Mouse (Mus musculus): ENCODE measurements around the gene Psmd10. TPM values are rescaled to one million over a fixed set of nuclear protein-coding genes. Genes with fewer than 3 reads are reported as not detected.

Psmd10 gene
- polyA plus RNA-seq (2014; fragmentation: Illumina TruSeq; extraction: RNeasy Lipid Tissue Mini Kit (QIAGEN cat#74804); ENCODE audit: low replicate concordance), result 32.2 TPM

GRCm38 (mm10) chrX:140956272-140956940, at the start of gene Psmd10, which contains the start of gene Atg4a:
Gene Psmd10 (minus strand): TSS chrX:140956728.
Gene Atg4a (plus strand): TSS chrX:140956907.

DNA sequence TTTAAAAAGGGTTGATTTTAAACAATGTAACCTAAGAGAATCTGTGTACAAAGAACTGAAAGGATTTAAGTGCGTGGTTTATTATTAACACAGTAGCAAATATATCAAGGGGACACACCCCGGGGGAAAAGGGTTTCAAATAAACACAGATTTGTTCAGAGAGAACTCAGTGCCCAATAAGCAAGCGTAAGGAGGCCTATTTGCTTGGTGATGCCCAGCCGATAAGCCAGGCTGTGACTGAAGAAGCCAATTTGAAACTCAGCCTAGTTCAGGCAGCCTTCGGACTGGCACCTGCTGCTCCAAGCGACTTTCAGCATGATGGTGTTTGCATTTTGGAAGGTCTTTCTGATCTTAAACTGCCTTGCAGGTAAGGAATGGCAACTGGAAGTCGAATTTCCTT, 49.2 kb downstream of the Psmd10 start, which contains the start of gene Vsig1:
Gene Vsig1, plus strand, starts transcription at position 249 of the 400 bp plus-strand sequence.

Other genes with a start within 250 kb of the Psmd10 start
- not detected for gene Tex13b, start 143.3 kb downstream of the Psmd10 start, polyA plus RNA-seq (2014; fragmentation: Illumina TruSeq; extraction: RNeasy Lipid Tissue Mini Kit (QIAGEN cat#74804); ENCODE audit: low replicate concordance)
- not detected for gene Vsig1, start 49.1 kb downstream of the Psmd10 start, polyA plus RNA-seq (2014; fragmentation: Illumina TruSeq; extraction: RNeasy Lipid Tissue Mini Kit (QIAGEN cat#74804); ENCODE audit: low replicate concordance)
- 48.2 TPM for gene Atg4a, start 179 bp upstream of the Psmd10 start, polyA plus RNA-seq (2014; fragmentation: Illumina TruSeq; extraction: RNeasy Lipid Tissue Mini Kit (QIAGEN cat#74804); ENCODE audit: low replicate concordance)

Data from small intestine, adult 10 weeks (tissue).